Mouse (Mus musculus): ENCODE measurements around the gene Cbll1. TPM values are rescaled to one million over a fixed set of nuclear protein-coding genes. Genes with fewer than 3 reads are reported as not detected.

Gene Cbll1
- total and polyA plus RNA-seq, 3 experiments = 5.3 to 19.8 TPM; not detected in 1

DNA sequence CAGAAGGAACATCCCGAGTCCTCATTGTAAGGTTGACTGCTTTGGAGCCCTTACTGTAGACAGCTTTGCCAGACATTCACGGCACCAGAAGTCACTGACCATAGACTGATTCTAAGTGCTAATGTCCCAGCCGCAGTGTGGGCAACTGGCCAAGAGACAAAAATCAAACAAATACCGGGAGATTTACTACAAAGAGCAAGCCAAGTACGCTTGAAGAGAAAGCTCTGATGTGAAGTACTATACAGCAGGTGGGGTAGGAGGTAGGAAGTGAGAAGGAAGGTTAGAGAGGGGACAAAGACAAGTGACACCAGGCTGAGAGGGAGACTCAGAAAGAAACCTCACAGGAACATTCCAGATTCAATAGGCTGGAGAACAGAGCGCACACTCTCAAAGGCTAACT is 54.6 kb downstream of the Cbll1 start:
- Histone ChIP-seq H3K4me1 (ENCODE audit: control insufficient read depth in 1 of 2, insufficient read depth in 2 of 2, low read length in 2 of 2) (no peaks in the 10 kb centered on the region; a peak in 1 of 4 replicates), H3K9me3 (replicated peaks; ENCODE audit: insufficient read depth, low read length) (no peaks in the 10 kb centered on the region), H3K4me3 (ENCODE audit: control insufficient read depth in 1 of 2, insufficient read depth in 1 of 2, low read depth in 2 of 2, low read length in 2 of 2) (no peak overlapping the region), H3K9ac (ENCODE audit: control insufficient read depth, low read depth, low read length, poor library complexity, severe bottlenecking) (no peak overlapping the region), H3K27me3 (ENCODE audit: control insufficient read depth in 1 of 2, insufficient read depth in 2 of 2, low read length in 2 of 2) (peaks cover 6 to 7% of the 10 kb centered on the region in 2 experiments), H3K79me2 (ENCODE audit: control insufficient read depth, insufficient read depth, low read length, poor library complexity) (no peaks in the 10 kb centered on the region), H3K36me3 (ENCODE audit: control insufficient read depth in 1 of 2, insufficient read depth in 2 of 2, low read length in 2 of 2) (no peaks in the 10 kb centered on the region), H3K27ac (ENCODE audit: control insufficient read depth, low read depth, low read length) (no peak overlapping the region)
- TF ChIP-seq ZNF384 (IDR thresholded peaks at IDR 0.05; ENCODE audit: low read depth, low read length) = no peak
- TF ChIP-seq POLR2AphosphoS2 (IDR thresholded peaks at IDR 0.05; ENCODE audit: low read length) = no peak
- TF ChIP-seq NELFE (IDR thresholded peaks at IDR 0.05; ENCODE audit: low read depth, low read length) = no peak
- TF ChIP-seq KAT2A (conservative IDR thresholded peaks at IDR 0.05; ENCODE audit: low read depth, low read length) = no peak
- TF ChIP-seq ETS1 (IDR thresholded peaks at IDR 0.05; ENCODE audit: low read depth, low read length) = no peak
- TF ChIP-seq CTCF (IDR thresholded peaks at IDR 0.05 in 2 of 3, conservative IDR thresholded peaks at IDR 0.05 in 1 of 3; ENCODE audit: control insufficient read depth in 1 of 3, insufficient read depth in 1 of 3, low read depth in 2 of 3, low read length in 3 of 3, poor library complexity in 1 of 3, severe bottlenecking in 1 of 3) = no peak
- TF ChIP-seq SIN3A (IDR thresholded peaks at IDR 0.05; ENCODE audit: low read length) = no peak
- no peak for TF ChIP-seq ZMIZ1 (IDR thresholded peaks at IDR 0.05; ENCODE audit: low read depth, low read length)
- no peak for TF ChIP-seq BHLHE40 (IDR thresholded peaks at IDR 0.05; ENCODE audit: borderline replicate concordance, low read depth, low read length)
- TF ChIP-seq ZC3H11A (IDR thresholded peaks at IDR 0.05; ENCODE audit: low read depth, low read length) = no peak
- TF ChIP-seq UBTF (IDR thresholded peaks at IDR 0.05; ENCODE audit: borderline replicate concordance, insufficient read depth, low read depth, low read length) = no peak
- TF ChIP-seq ZKSCAN1 (IDR thresholded peaks at IDR 0.05; ENCODE audit: low read depth, low read length) = no peak
- no peak for TF ChIP-seq ELF1 (IDR thresholded peaks at IDR 0.05; ENCODE audit: low read depth, low read length)
- no peak for TF ChIP-seq MXI1 (IDR thresholded peaks at IDR 0.05; ENCODE audit: low read depth, low read length)
- TF ChIP-seq MYB (IDR thresholded peaks at IDR 0.05; ENCODE audit: low read depth, low read length) = no peak
- no peak for TF ChIP-seq EP300 (IDR thresholded peaks at IDR 0.05; ENCODE audit: low read depth in 1 of 2, low read length in 2 of 2)
- no peak for TF ChIP-seq POLR2A (IDR thresholded peaks at IDR 0.05; ENCODE audit: control insufficient read depth in 1 of 2, insufficient read depth in 1 of 2, low read depth in 1 of 2, low read length in 2 of 2, poor library complexity in 1 of 2)
- no peak for TF ChIP-seq MAX (IDR thresholded peaks at IDR 0.05; ENCODE audit: low read length)
- no peak for TF ChIP-seq RCOR1 (IDR thresholded peaks at IDR 0.05; ENCODE audit: low read depth, low read length)
- TF ChIP-seq CHD2 (IDR thresholded peaks at IDR 0.05; ENCODE audit: low read length) = no peak
- no peak for DNase-seq (ENCODE audit: low read depth, low spot score)

GRCm38 (mm10) chr12:31444131-31444546 is 55.3 kb downstream of the Cbll1 start:
- Histone ChIP-seq H3K4me1 (ENCODE audit: control insufficient read depth in 1 of 2, insufficient read depth in 2 of 2, low read length in 2 of 2) (no peaks in the 10 kb centered on the region; a peak in 1 of 4 replicates), H3K9ac (ENCODE audit: control insufficient read depth, low read depth, low read length, poor library complexity, severe bottlenecking) (no peak overlapping the region), H3K9me3 (replicated peaks; ENCODE audit: insufficient read depth, low read length) (no peaks in the 10 kb centered on the region), H3K27ac (ENCODE audit: control insufficient read depth, low read depth, low read length) (no peak overlapping the region), H3K79me2 (ENCODE audit: control insufficient read depth, insufficient read depth, low read length, poor library complexity) (no peaks in the 10 kb centered on the region), H3K36me3 (ENCODE audit: control insufficient read depth in 1 of 2, insufficient read depth in 2 of 2, low read length in 2 of 2) (no peaks in the 10 kb centered on the region), H3K4me3 (ENCODE audit: control insufficient read depth in 1 of 2, insufficient read depth in 1 of 2, low read depth in 2 of 2, low read length in 2 of 2) (no peak overlapping the region), H3K27me3 (ENCODE audit: control insufficient read depth in 1 of 2, insufficient read depth in 2 of 2, low read length in 2 of 2) (peaks cover 7 to 8% of the 10 kb centered on the region in 2 experiments)
- no peak for TF ChIP-seq MYB (IDR thresholded peaks at IDR 0.05; ENCODE audit: low read depth, low read length)
- no peak for TF ChIP-seq POLR2AphosphoS5 (IDR thresholded peaks at IDR 0.05; ENCODE audit: borderline replicate concordance, low read depth, low read length)
- no peak for TF ChIP-seq MAX (IDR thresholded peaks at IDR 0.05; ENCODE audit: low read length)
- no peak for TF ChIP-seq ZKSCAN1 (IDR thresholded peaks at IDR 0.05; ENCODE audit: low read depth, low read length)
- TF ChIP-seq NELFE (IDR thresholded peaks at IDR 0.05; ENCODE audit: low read depth, low read length) = no peak
- no peak for TF ChIP-seq JUND (IDR thresholded peaks at IDR 0.05; ENCODE audit: low read depth, low read length)
- no peak for TF ChIP-seq ZMIZ1 (IDR thresholded peaks at IDR 0.05; ENCODE audit: low read depth, low read length)
- TF ChIP-seq KAT2A (conservative IDR thresholded peaks at IDR 0.05; ENCODE audit: low read depth, low read length) = no peak
- TF ChIP-seq RCOR1 (IDR thresholded peaks at IDR 0.05; ENCODE audit: low read depth, low read length) = no peak
- TF ChIP-seq E2F4 (IDR thresholded peaks at IDR 0.05; ENCODE audit: borderline replicate concordance, low read depth, low read length) = no peak
- TF ChIP-seq ZC3H11A (IDR thresholded peaks at IDR 0.05; ENCODE audit: low read depth, low read length) = no peak
- no peak for TF ChIP-seq SIN3A (IDR thresholded peaks at IDR 0.05; ENCODE audit: low read length)
- TF ChIP-seq TAL1 (IDR thresholded peaks at IDR 0.05; ENCODE audit: low read length) = no peak
- TF ChIP-seq EP300 (IDR thresholded peaks at IDR 0.05; ENCODE audit: low read depth in 1 of 2, low read length in 2 of 2) = no peak
- DNase-seq (ENCODE audit: low read depth, low spot score) = no peak

Measured in MEL (cell line).